In genomic region chr15:89475611-89476474, GRCm38 (mm10) we compare ENCODE assay signal across 8 mouse cellular contexts. TPM values are rescaled to one million over a fixed set of nuclear protein-coding genes. Genes with fewer than 3 reads are reported as not detected.
DNase-seq lines count a peak whose midpoint lies in the region; ATAC-seq and TF ChIP-seq lines count a peak whose summit lies in the region.

No protein-coding gene starts in this region.

- peak; percentile 91 to 92 for DNase-seq in B cell, adult 2 months
- peak; percentile 94 for DNase-seq in brain, embryonic 14.5 days (ENCODE audit: low read depth)
- DNase-seq in kidney, postnatal 0 days (ENCODE audit: low spot score) = peak; percentile 94
- peak; percentile 92 for DNase-seq in liver, embryonic 11.5 days (ENCODE audit: low spot score)
- peak; percentile 92 for DNase-seq in naive thymus-derived CD4-positive, alpha-beta T cell, adult 2 months (ENCODE audit: low read depth)

- no peaks in the 10 kb centered on the region for H3K9me3 ChIP-seq in erythroblast, embryonic 14.5 days (ENCODE audit: control insufficient read depth, low read length)
- H3K9me3 ChIP-seq in heart, embryonic 11.5 days (replicated peaks; ENCODE audit: control insufficient read depth, low read length) = no peaks in the 10 kb centered on the region
- H3K9me3 ChIP-seq in kidney, postnatal 0 days (replicated peaks; ENCODE audit: low read length) = no peaks in the 10 kb centered on the region
- no peaks in the 10 kb centered on the region for H3K9me3 ChIP-seq in liver, embryonic 11.5 days (ENCODE audit: control insufficient read depth, low read length)
- H3K9me3 ChIP-seq in stomach, embryonic 14.5 days (ENCODE audit: control insufficient read depth, low read depth, low read length) = no peaks in the 10 kb centered on the region

- peak overlapping the region; percentile 71 for H3K4me3 ChIP-seq in erythroblast, embryonic 14.5 days (replicated peaks)
- H3K4me3 ChIP-seq in heart, embryonic 11.5 days (ENCODE audit: low read depth, low read length) = peak overlapping the region; percentile 59
- H3K4me3 ChIP-seq in kidney, postnatal 0 days (replicated peaks; ENCODE audit: low read depth, low read length) = peak overlapping the region; percentile 49
- H3K4me3 ChIP-seq in liver, embryonic 11.5 days (ENCODE audit: low read depth, low read length) = peak overlapping the region; percentile 62
- H3K4me3 ChIP-seq in stomach, embryonic 14.5 days (ENCODE audit: low read depth, low read length) = peak overlapping the region; percentile 55

- peak overlapping the region; percentile 69 for H3K27ac ChIP-seq in heart, embryonic 11.5 days (ENCODE audit: low read depth, low read length)
- H3K27ac ChIP-seq in kidney, postnatal 0 days = peak overlapping the region; percentile 75
- peak overlapping the region; percentile 35 for H3K27ac ChIP-seq in liver, embryonic 11.5 days (ENCODE audit: low read depth, low read length)
- peak overlapping the region; percentile 66 for H3K27ac ChIP-seq in stomach, embryonic 14.5 days (ENCODE audit: low read length)

- no peaks in the 10 kb centered on the region for H3K27me3 ChIP-seq in erythroblast, embryonic 14.5 days (ENCODE audit: control insufficient read depth)
- no peaks in the 10 kb centered on the region for H3K27me3 ChIP-seq in heart, embryonic 11.5 days (ENCODE audit: control insufficient read depth, insufficient read depth, low read length)
- no peaks in the 10 kb centered on the region for H3K27me3 ChIP-seq in kidney, postnatal 0 days (ENCODE audit: insufficient read depth, low read length)
- H3K27me3 ChIP-seq in liver, embryonic 11.5 days (replicated peaks; ENCODE audit: control insufficient read depth, insufficient read depth, low read length) = no peaks in the 10 kb centered on the region
- no peaks in the 10 kb centered on the region for H3K27me3 ChIP-seq in stomach, embryonic 14.5 days (ENCODE audit: control insufficient read depth, insufficient read depth, low read length)

- H3K36me3 ChIP-seq in erythroblast, embryonic 14.5 days (ENCODE audit: control insufficient read depth) = no peaks in the 10 kb centered on the region; the same call in 1 of the 2 replicates
- no peaks in the 10 kb centered on the region for H3K36me3 ChIP-seq in heart, embryonic 11.5 days (ENCODE audit: control insufficient read depth, insufficient read depth, low read length)
- no peaks in the 10 kb centered on the region for H3K36me3 ChIP-seq in kidney, postnatal 0 days (ENCODE audit: insufficient read depth, low read length)
- H3K36me3 ChIP-seq in liver, embryonic 11.5 days (ENCODE audit: control insufficient read depth, insufficient read depth, low read length) = no peaks in the 10 kb centered on the region
- H3K36me3 ChIP-seq in stomach, embryonic 14.5 days (ENCODE audit: control insufficient read depth, insufficient read depth, low read length) = no peaks in the 10 kb centered on the region

- WGBS in heart, embryonic 11.5 days (ENCODE audit: insufficient replicate concordance) = 7% methylated on average over 44 of the region's 44 CpGs
- WGBS in kidney, postnatal 0 days = 9% methylated on average over 44 of the region's 44 CpGs
- 9% methylated on average over 44 of the region's 44 CpGs for WGBS in liver, embryonic 11.5 days
- 8% methylated on average over 44 of the region's 44 CpGs for WGBS in stomach, embryonic 14.5 days

- H3K9ac ChIP-seq in heart, embryonic 11.5 days (ENCODE audit: low read depth, low read length) = peak overlapping the region; percentile 74
- peak overlapping the region; percentile 64 for H3K9ac ChIP-seq in kidney, postnatal 0 days (ENCODE audit: low read depth, low read length)
- H3K9ac ChIP-seq in liver, embryonic 11.5 days (ENCODE audit: low read depth, low read length) = peak overlapping the region; percentile 73
- H3K9ac ChIP-seq in stomach, embryonic 14.5 days (replicated peaks; ENCODE audit: low read depth, low read length) = peak overlapping the region; percentile 52

- H3K4me2 ChIP-seq in heart, embryonic 11.5 days = peak overlapping the region; percentile 95
- peak overlapping the region; percentile 73 for H3K4me2 ChIP-seq in kidney, postnatal 0 days (ENCODE audit: low read length)
- H3K4me2 ChIP-seq in liver, embryonic 11.5 days = peak overlapping the region; percentile 77
- H3K4me2 ChIP-seq in stomach, embryonic 14.5 days (replicated peaks; ENCODE audit: low read depth, low read length) = peak overlapping the region; percentile 84

- ATAC-seq in heart, embryonic 11.5 days (replicated peaks; ENCODE audit: insufficient number of reproducible peaks, low FRiP score, low TSS enrichment) = peak; percentile 95
- peak; percentile 96 for ATAC-seq in kidney, postnatal 0 days (replicated peaks; ENCODE audit: low FRiP score, low read depth)
- ATAC-seq in liver, embryonic 11.5 days (replicated peaks; ENCODE audit: low FRiP score) = peak; percentile 98
- ATAC-seq in stomach, embryonic 14.5 days (ENCODE audit: insufficient number of reproducible peaks, insufficient read depth, low FRiP score, low read depth) = peak; percentile 98

- peaks cover 27% of the 10 kb centered on the region for H3K4me1 ChIP-seq in erythroblast, embryonic 14.5 days (ENCODE audit: control insufficient read depth)
- H3K4me1 ChIP-seq in heart, embryonic 11.5 days (ENCODE audit: control insufficient read depth, insufficient read depth, low read length) = peaks cover 9% of the 10 kb centered on the region
- no peaks in the 10 kb centered on the region for H3K4me1 ChIP-seq in kidney, postnatal 0 days (replicated peaks; ENCODE audit: insufficient read depth, low read length)
- peaks cover 15% of the 10 kb centered on the region for H3K4me1 ChIP-seq in liver, embryonic 11.5 days (replicated peaks; ENCODE audit: control insufficient read depth, insufficient read depth, low read length)
- H3K4me1 ChIP-seq in stomach, embryonic 14.5 days (ENCODE audit: control insufficient read depth, insufficient read depth, low read length) = peaks cover 4% of the 10 kb centered on the region

- no peak for TF ChIP-seq CTCF in brain, embryonic 14.5 days (IDR thresholded peaks at IDR 0.05; ENCODE audit: borderline replicate concordance, extremely low read depth, insufficient read depth, insufficient read length)
- no peak for TF ChIP-seq CTCF in kidney, postnatal 0 days (IDR thresholded peaks at IDR 0.05; ENCODE audit: low read depth)

- TF ChIP-seq POLR2A in brain, embryonic 14.5 days (IDR thresholded peaks at IDR 0.05; ENCODE audit: borderline replicate concordance, extremely low read depth, insufficient read depth, insufficient read length, poor library complexity, severe bottlenecking) = peak; percentile 52; the same call in 1 of the 2 replicates

RNA-seq across cellular contexts. Expression of gene Arsa, which starts 1.4 kb away (rescaled TPM):
- 25.3 and 28.6 TPM in 2 replicates for polyA plus RNA-seq in brain, embryonic 14.5 days (2012; rRNA removed)
- 0.30 and 0.59 TPM in 2 replicates for polyA plus RNA-seq in erythroblast, embryonic 14.5 days (2012)
- polyA plus RNA-seq in heart, embryonic 11.5 days (2014; fragmentation: Nextera tagmentation; extraction: Ambion mirVana) = 9.4 TPM in 2 replicates
- polyA plus RNA-seq in kidney, postnatal 0 days (2015; fragmentation: Nextera tagmentation; extraction: Ambion mirVana) = 13.0 and 13.9 TPM in 2 replicates
- polyA plus RNA-seq in liver, embryonic 11.5 days (2014; fragmentation: Nextera tagmentation; extraction: Ambion mirVana) = 8.6 and 9.0 TPM in 2 replicates
- 14.8 and 16.7 TPM in 2 replicates for polyA plus RNA-seq in stomach, embryonic 14.5 days (2014; fragmentation: Nextera tagmentation; extraction: Ambion mirVana)

RNA-seq across cellular contexts. Expression of gene Mapk8ip2, which starts 22.1 kb away (rescaled TPM):
- 87.2 and 99.5 TPM in 2 replicates for polyA plus RNA-seq in brain, embryonic 14.5 days (2012; rRNA removed)
- not detected in 2 replicates for polyA plus RNA-seq in erythroblast, embryonic 14.5 days (2012)
- 0.19 and 0.68 TPM in 2 replicates for polyA plus RNA-seq in heart, embryonic 11.5 days (2014; fragmentation: Nextera tagmentation; extraction: Ambion mirVana)
- 0.34 and 0.55 TPM in 2 replicates for polyA plus RNA-seq in kidney, postnatal 0 days (2015; fragmentation: Nextera tagmentation; extraction: Ambion mirVana)
- polyA plus RNA-seq in liver, embryonic 11.5 days (2014; fragmentation: Nextera tagmentation; extraction: Ambion mirVana) = 0.26 and 0.36 TPM in 2 replicates
- polyA plus RNA-seq in stomach, embryonic 14.5 days (2014; fragmentation: Nextera tagmentation; extraction: Ambion mirVana) = 3.1 and 4.0 TPM in 2 replicates

RNA-seq across cellular contexts. Expression of gene Shank3, which starts 23.6 kb away (rescaled TPM):
- polyA plus RNA-seq in brain, embryonic 14.5 days (2012; rRNA removed) = 31.2 and 41.5 TPM in 2 replicates
- polyA plus RNA-seq in erythroblast, embryonic 14.5 days (2012) = 0.08 and 0.16 TPM in 2 replicates
- polyA plus RNA-seq in heart, embryonic 11.5 days (2014; fragmentation: Nextera tagmentation; extraction: Ambion mirVana) = 2.1 and 2.7 TPM in 2 replicates
- polyA plus RNA-seq in kidney, postnatal 0 days (2015; fragmentation: Nextera tagmentation; extraction: Ambion mirVana) = 1.0 and 1.2 TPM in 2 replicates
- polyA plus RNA-seq in liver, embryonic 11.5 days (2014; fragmentation: Nextera tagmentation; extraction: Ambion mirVana) = 1.1 and 1.7 TPM in 2 replicates
- 2.4 and 2.8 TPM in 2 replicates for polyA plus RNA-seq in stomach, embryonic 14.5 days (2014; fragmentation: Nextera tagmentation; extraction: Ambion mirVana)

RNA-seq across cellular contexts. Expression of gene Chkb, which starts 46.1 kb away (rescaled TPM):
- 79.4 and 82.4 TPM in 2 replicates for polyA plus RNA-seq in brain, embryonic 14.5 days (2012; rRNA removed)
- 19.2 and 20.4 TPM in 2 replicates for polyA plus RNA-seq in erythroblast, embryonic 14.5 days (2012)
- polyA plus RNA-seq in heart, embryonic 11.5 days (2014; fragmentation: Nextera tagmentation; extraction: Ambion mirVana) = 67.6 and 68.1 TPM in 2 replicates
- polyA plus RNA-seq in kidney, postnatal 0 days (2015; fragmentation: Nextera tagmentation; extraction: Ambion mirVana) = 64.5 and 65.1 TPM in 2 replicates
- polyA plus RNA-seq in liver, embryonic 11.5 days (2014; fragmentation: Nextera tagmentation; extraction: Ambion mirVana) = 43.5 and 47.5 TPM in 2 replicates
- 52.2 and 54.5 TPM in 2 replicates for polyA plus RNA-seq in stomach, embryonic 14.5 days (2014; fragmentation: Nextera tagmentation; extraction: Ambion mirVana)

RNA-seq across cellular contexts. Expression of gene Gm44502, which starts 46.3 kb away (rescaled TPM):
- 0.34 and 1.3 TPM in 2 replicates for polyA plus RNA-seq in brain, embryonic 14.5 days (2012; rRNA removed)
- polyA plus RNA-seq in erythroblast, embryonic 14.5 days (2012) = 0.08 and 0.15 TPM in 2 replicates
- 0.86 TPM in 1 of 2 replicates, not detected in the other for polyA plus RNA-seq in heart, embryonic 11.5 days (2014; fragmentation: Nextera tagmentation; extraction: Ambion mirVana)
- not detected in 2 replicates for polyA plus RNA-seq in kidney, postnatal 0 days (2015; fragmentation: Nextera tagmentation; extraction: Ambion mirVana)
- not detected in 2 replicates for polyA plus RNA-seq in liver, embryonic 11.5 days (2014; fragmentation: Nextera tagmentation; extraction: Ambion mirVana)
- polyA plus RNA-seq in stomach, embryonic 14.5 days (2014; fragmentation: Nextera tagmentation; extraction: Ambion mirVana) = not detected in 2 replicates

Comparison
In these comparisons a context has a peak if more than half of its experiments do, and no peak if none do; other contexts are left out.
1. Peak in every context shown above with its lines: DNase-seq, ATAC-seq, H3K4me3 ChIP-seq and H3K27ac ChIP-seq.
2. RNA of gene Mapk8ip2, which starts 22.1 kb away (polyA plus RNA-seq): 87.2 to 99.5 TPM in brain, embryonic 14.5 days; 3.1 to 4.0 TPM in stomach, embryonic 14.5 days, 0.26 to 0.36 TPM in liver, embryonic 11.5 days, 0.34 to 0.55 TPM in kidney, postnatal 0 days, 0.19 to 0.68 TPM in heart, embryonic 11.5 days and not detected in erythroblast, embryonic 14.5 days; every median in the first group is over 10 times any median in the second.